Mouse (Mus musculus) layer of hippocampus, adult 9-10 months (tissue): ENCODE measurements around the gene Coro2b.

Source experiments
- DNase-seq: peaks from one replicate; pipeline ENCODE4 v3.0.0; 2022; ENCODE audit warnings: low spot score

Coro2b gene

GRCm38 (mm10) chr9:62539251-62539711 is 2.4 kb upstream of the Coro2b start:
- DNase-seq, result no peak

- DNase-seq, result no peak
These were observed 1.1 kb upstream of the Coro2b start for GRCm38 (mm10) chr9:62537941-62538340.

GRCm38 (mm10) chr9:62536119-62536654 is 657 bp downstream of the Coro2b start:
- DNase-seq, result no peak

GRCm38 (mm10) chr9:62535566-62535965 is 1.3 kb downstream of the Coro2b start:
- no peak for DNase-seq

DNA sequence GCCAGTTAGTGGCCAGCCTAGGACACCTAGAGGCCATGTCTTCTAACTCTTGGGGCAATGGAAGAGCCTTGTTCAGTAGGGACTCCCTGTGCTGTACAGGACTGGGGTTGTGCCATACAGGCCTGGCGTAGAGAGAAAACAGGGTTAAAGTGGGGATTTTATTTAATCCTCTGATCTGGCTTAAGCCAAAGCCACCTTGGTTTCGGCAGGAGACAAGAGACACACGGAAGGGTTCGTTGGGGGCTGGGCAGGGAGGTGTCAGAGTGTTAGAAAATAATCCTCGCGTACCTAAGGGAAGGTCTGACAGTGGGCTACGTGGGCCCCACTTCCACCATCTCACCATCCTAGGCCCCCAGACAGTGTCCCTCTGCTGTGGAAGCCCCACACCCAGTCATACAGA is 2.2 kb downstream of the Coro2b start:
- DNase-seq, result no peak

GRCm38 (mm10) chr9:62534158-62534557 is 2.7 kb downstream of the Coro2b start:
- DNase-seq, result no peak

GRCm38 (mm10) chr9:62532876-62533275 is 4.0 kb downstream of the Coro2b start:
- no peak for DNase-seq

DNA sequence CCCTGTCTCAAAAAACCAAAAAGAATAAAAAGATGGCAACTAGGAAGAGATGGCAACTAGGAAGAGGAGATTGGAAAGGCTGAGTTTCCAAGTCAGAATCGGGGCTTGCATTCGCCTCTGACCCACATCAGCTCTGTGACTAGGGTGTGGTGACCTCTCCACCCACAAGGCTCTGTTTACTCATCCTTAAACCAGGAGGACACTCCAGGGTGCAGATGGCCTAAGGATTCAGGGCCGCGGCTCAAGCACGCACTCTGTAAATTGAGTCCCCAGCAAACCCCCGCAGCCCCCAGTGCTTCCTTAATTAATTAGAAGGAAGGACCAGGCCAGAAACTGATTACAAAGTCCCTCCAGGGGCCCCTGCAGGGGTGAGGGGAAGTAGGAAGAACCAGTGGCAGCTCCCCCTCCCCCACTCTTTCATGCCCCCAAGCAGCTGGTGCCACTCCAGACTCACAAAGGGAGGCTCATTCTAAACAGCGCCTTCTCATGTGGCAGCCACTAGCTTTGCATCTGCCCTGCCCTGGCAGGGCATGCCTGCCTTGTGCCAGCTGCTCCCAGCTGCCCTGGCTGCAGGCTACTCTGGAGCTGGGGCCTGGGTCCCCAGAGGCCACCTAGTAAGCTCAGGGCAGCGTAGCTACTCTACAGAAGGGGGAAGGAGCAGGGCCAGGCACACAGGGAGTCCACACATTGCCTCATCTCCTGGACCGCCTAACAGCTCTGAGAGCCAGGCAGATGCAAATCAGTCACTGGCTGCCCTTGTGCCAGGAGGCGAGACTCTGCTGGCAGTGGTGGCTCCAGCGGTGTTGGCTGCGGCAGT is 5.2 kb downstream of the Coro2b start:
- no peak for DNase-seq

- no peak for DNase-seq
These were observed 8.3 kb downstream of the Coro2b start for GRCm38 (mm10) chr9:62528527-62528926.

- no peak for DNase-seq
These were observed 10.0 kb downstream of the Coro2b start for GRCm38 (mm10) chr9:62526858-62527257.

GRCm38 (mm10) chr9:62526451-62526850 is 10.4 kb downstream of the Coro2b start:
- DNase-seq, result no peak

GRCm38 (mm10) chr9:62524761-62525308 is 12.0 kb downstream of the Coro2b start:
- no peak for DNase-seq

DNA sequence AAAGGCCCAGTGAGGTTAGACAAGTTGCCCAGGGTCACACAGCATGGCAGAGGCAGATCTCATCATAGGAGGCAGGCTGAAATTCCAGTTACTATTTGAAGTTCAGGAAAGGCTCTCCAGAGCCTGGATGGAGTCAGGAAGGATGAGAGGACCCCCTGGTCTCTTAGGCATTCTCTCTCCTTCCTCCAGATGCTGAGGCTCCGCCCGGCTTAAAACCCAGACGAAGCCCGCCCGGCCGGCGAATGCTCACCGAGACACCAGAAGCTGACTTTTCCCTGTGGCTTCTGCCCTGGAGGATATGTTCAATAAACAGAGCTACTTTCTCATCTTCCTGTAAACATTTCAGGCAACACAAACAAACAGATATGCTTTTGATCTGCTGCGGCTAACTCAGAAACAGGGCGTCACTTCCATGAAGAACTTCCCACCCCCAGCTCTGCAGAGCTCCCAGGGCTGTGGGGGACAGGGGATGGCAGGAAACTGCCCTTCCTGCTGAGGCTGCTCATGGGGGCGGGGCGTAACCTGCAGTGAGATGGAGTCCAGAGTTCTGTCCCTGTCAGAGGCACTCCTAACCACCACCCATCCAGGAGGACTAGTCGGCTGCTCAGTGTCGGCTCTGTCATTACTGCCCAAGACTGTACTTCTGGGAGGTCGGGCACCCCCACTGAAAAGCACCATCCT is 13.9 kb downstream of the Coro2b start:
- DNase-seq, result no peak

GRCm38 (mm10) chr9:62522211-62522610 is 14.6 kb downstream of the Coro2b start:
- DNase-seq, result no peak

- DNase-seq, result no peak
These were observed 15.3 kb downstream of the Coro2b start for GRCm38 (mm10) chr9:62521541-62521940.

DNA sequence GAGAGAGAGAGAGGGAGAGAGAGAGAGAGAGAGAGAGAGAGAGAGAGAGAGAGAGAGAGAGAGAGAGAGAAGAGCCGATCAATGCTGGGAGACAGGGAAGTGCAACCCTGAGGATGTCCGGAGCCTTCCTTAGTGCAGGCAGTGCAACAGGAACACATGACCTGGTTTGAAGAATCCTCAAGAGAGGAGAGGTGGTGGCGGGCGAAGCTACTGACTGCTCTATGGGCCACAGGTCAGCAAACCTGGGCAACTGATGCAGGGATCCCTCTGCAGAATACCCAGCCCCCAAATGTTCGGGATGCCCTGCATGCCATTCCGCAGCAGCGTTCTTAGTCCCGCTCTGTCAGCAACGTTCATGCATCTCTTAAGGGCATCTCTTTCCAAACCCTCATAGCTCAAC is 15.9 kb downstream of the Coro2b start:
- no peak for DNase-seq

GRCm38 (mm10) chr9:62519787-62520503 is 16.9 kb downstream of the Coro2b start:
- no peak for DNase-seq

- DNase-seq, result no peak
These were observed 17.5 kb downstream of the Coro2b start for GRCm38 (mm10) chr9:62519334-62519733.

- DNase-seq, result no peak
These were observed 18.3 kb downstream of the Coro2b start for GRCm38 (mm10) chr9:62518572-62518971.

DNA sequence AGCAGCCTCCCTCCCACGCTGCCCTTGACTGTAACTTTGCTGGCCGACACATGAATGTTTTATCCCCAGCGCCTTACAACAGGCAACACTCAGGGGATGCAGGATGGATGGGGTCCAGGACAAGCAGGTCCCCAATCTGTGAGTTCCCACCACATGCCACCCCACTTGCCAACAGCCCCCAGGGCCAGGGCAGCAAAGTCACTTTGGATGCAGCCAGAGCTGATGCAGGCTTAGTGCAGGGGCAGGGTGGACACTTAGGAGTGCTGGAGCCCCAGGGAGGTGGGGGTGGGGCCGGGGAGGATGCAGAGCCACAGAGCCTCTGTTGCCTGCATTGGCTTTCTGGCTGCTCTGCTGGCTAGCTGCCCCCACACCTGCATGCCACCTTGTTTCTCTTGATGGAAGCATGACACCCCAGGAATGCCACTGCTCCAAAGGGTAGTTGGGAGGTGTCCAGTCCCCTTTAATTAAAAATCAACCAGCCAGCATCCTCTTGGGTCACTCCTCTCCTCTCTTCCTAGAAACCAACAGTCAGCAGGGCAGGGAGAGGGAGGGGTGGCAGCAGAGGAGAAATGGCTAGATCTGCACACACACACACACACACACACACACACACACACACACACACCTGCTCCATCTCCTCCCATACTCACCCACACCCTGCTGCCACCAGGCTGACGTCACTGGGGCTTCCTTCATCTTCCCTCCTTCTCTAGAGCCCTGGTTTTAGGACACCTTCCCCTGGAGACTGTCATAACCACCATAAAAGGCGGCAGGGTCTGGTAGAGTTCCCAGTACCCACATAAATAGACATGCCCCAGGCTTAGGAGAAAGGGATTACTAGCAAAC is 19.5 kb downstream of the Coro2b start:
- no peak for DNase-seq

DNA sequence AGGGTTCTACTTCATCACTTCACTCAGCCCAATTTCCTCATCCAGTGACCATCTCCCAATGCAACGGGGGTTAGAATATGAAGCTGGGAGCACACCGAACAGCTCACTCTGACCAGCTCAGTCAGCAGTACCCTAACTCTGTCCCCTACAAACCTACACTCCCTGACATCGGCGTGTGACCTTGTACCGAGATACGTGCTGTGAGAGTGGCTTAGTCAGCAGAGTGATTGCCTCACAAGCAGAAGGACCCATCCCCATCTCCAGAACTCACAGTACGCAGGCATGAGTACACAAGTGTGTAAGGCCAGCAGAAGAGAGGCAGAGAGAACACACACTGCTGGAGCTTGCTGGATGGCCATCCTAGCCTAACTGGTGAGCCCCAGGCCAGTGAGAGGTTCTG is 21.7 kb downstream of the Coro2b start:
- DNase-seq, result no peak
